Mouse (Mus musculus): ENCODE results near the gene Glce. TPM values are rescaled to one million over a fixed set of nuclear protein-coding genes. Genes with fewer than 3 reads are reported as not detected.

The Glce gene
- polyA plus RNA-seq, 1 experiment: 4.2 TPM

DNA sequence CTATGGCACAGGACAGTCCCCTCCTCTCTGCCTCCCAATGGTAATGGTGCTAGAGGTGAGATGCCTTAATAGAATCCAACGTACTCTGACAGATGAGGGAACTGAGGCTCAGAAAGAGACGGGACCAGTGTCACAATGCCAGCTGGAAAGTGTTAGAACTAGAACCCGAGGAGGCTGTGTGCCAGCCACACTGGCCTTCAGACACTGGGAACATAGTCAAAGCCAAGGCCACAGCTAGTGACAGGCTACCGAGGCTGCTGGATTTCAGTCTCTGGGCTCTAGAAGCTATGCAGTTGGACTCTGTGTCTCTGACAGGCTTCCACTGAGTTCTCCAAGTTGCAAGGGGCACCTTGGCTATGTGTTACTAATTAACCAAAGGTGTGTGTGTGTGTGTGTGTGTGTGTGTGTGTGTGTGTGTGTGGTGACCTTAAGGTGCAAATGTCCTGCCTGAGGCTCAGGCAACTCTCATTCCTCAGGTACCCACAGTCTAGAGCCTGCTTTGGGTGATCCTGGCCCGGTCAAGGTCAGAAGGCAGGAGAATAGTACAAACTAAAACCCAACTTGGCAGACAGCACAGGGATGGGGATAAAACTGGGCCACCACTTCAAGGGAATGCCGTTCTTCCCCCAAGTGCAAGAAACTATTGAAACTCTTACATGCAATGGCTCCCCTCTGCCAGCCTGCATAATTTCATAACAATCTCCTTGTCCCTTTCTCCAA lies 99.3 kb downstream of the Glce start:
- WGBS: 82% methylated on average over 6 of the region's 6 CpGs
- TF ChIP-seq CTCF (IDR thresholded peaks at IDR 0.05; ENCODE audit: control insufficient read depth, insufficient read depth, low read length) (no peak), POLR2A (IDR thresholded peaks at IDR 0.05; ENCODE audit: borderline replicate concordance, control insufficient read depth, low read depth, low read length) (no peak)
- Histone ChIP-seq H3K4me1 (ENCODE audit: control insufficient read depth, insufficient read depth, low read length) (no peaks in the 10 kb centered on the region), H3K4me3 (replicated peaks; ENCODE audit: control insufficient read depth, low read depth, low read length) (no peak overlapping the region), H3K27ac (ENCODE audit: control insufficient read depth, insufficient read depth, low read depth, low read length, poor library complexity) (no peak overlapping the region)

DNA sequence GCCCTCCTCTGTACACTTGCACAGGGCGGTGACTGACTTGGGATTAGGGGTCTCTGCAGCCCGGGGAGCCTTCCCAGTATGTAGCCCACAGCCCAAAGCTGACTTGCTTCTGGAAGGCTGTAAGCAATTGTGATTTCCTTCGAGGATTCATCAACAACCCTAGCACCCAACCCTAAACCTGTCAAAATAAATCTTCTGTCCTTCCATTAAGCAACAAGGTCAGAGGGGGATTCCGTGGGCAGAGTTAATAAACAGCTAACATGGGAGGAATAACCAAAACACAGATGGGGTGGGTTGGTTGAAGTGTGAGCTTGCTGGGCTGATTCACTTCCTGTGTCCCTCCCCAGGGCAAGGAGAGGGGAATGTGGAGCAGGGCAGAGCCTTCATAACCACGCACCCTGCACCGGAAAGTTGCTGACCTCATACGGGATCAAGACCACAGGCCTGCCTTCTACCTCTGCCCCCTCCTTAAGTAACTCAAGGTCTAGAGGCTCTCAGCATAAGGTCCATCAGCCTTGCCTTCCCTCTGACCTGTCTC lies 100.8 kb downstream of the Glce start:
- H3K27ac ChIP-seq (ENCODE audit: control insufficient read depth, insufficient read depth, low read depth, low read length, poor library complexity): no peak overlapping the region
- 30% methylated on average over 7 of the region's 7 CpGs for WGBS
- H3K4me1 ChIP-seq (ENCODE audit: control insufficient read depth, insufficient read depth, low read length): no peaks in the 10 kb centered on the region
- no peak overlapping the region for H3K4me3 ChIP-seq (replicated peaks; ENCODE audit: control insufficient read depth, low read depth, low read length)
- no peak for TF ChIP-seq CTCF (IDR thresholded peaks at IDR 0.05; ENCODE audit: control insufficient read depth, insufficient read depth, low read length)
- TF ChIP-seq POLR2A (IDR thresholded peaks at IDR 0.05; ENCODE audit: borderline replicate concordance, control insufficient read depth, low read depth, low read length): no peak

DNA sequence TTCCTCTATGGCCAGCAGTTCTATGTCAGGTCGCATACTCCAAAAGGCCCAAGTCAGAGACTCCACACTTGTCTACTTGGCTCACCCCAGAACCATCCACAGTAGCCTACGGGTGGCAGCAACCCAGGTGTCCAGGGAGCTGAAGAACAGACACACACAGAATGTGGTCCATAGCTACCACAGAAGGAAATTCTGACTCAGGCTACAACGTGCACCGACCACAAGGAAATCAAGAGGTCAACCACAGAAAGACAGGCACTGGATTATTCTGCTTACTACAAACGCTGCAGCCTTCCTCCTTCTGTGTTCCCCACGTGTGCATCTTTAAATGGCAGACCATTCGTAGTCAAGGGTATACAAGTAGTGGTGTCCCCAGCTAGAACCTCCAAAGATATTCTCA lies 102.2 kb downstream of the Glce start:
- TF ChIP-seq POLR2A (IDR thresholded peaks at IDR 0.05; ENCODE audit: borderline replicate concordance, control insufficient read depth, low read depth, low read length) (no peak), CTCF (IDR thresholded peaks at IDR 0.05; ENCODE audit: control insufficient read depth, insufficient read depth, low read length) (no peak)
- Histone ChIP-seq H3K27ac (ENCODE audit: control insufficient read depth, insufficient read depth, low read depth, low read length, poor library complexity) (no peak overlapping the region), H3K4me3 (replicated peaks; ENCODE audit: control insufficient read depth, low read depth, low read length) (no peak overlapping the region), H3K4me1 (ENCODE audit: control insufficient read depth, insufficient read depth, low read length) (no peaks in the 10 kb centered on the region)
- WGBS: 3% methylated on average over 7 of the region's 7 CpGs

DNA sequence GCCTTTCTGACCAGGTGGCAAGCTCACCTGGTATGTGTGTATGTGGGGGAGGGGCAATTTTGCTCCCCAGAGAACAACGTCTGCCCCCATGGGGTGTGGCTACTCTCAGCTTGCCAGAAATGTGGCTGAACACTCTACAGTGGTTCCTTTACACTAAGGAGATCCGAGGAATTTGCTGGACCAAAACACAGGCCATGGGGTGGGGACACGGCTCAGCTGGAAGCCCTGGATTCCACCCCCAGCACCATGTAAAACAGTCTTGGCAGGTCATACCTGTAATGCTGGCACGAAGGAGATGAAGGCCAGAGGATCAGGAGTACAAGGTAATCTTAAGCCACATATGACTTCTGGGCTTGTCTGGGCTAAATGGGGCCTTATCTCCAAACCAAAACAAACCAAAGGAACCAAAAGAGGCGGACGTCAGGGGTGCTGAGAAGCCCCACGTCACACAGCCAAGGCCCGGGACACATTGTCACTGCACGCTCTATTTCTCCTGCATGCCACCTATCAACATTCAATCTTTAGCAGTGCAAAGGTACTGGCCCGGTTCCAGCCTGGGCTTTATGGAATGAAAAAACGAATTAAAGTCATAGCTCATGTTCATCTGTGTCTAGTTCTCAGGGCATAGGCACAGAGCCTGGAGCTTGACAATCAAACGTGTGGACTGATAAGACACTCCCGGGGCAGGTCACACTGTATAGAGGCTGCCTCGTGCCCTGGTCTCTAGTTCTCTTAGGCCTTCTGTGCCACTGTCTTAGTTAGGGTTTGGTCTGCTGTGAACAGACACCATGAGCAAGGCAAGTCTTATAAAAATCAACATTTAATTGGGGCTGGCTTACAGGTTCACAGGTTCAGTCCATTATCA lies 104.0 kb downstream of the Glce start:
- H3K27ac ChIP-seq (ENCODE audit: control insufficient read depth, insufficient read depth, low read depth, low read length, poor library complexity): no peak overlapping the region

DNA sequence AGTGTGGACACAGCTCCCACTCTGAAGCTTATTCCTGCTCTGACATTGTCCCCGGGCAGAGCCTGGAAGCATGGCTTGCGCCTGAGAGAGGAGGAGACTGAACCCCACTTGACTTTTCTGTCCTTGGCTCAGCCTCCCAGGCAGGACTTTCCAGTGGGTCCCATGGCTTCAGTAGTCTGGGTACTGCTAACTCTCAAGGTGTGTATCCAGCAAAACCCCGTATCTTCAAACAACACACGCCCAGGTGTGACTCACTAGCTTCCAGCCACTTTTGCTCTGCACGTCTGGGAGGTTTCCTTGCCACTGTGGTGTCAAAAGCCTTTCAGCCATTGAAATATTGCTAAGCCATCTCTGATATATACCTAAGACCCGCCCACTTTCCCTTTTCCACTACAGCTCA lies 105.1 kb downstream of the Glce start:
- TF ChIP-seq CTCF (IDR thresholded peaks at IDR 0.05; ENCODE audit: control insufficient read depth, insufficient read depth, low read length) (no peak), POLR2A (IDR thresholded peaks at IDR 0.05; ENCODE audit: borderline replicate concordance, control insufficient read depth, low read depth, low read length) (no peak)
- H3K27ac ChIP-seq (ENCODE audit: control insufficient read depth, insufficient read depth, low read depth, low read length, poor library complexity): no peak overlapping the region
- H3K4me1 ChIP-seq (ENCODE audit: control insufficient read depth, insufficient read depth, low read length): peaks cover 3% of the 10 kb centered on the region; the same call in 1 of the 2 replicates
- 74% methylated on average over 6 of the region's 6 CpGs for WGBS
- H3K4me3 ChIP-seq (replicated peaks; ENCODE audit: control insufficient read depth, low read depth, low read length): no peak overlapping the region

More for the DNA sequence above, 104.0 kb downstream of the Glce start:
- Histone ChIP-seq H3K4me1 (ENCODE audit: control insufficient read depth, insufficient read depth, low read length) (peaks cover 2% of the 10 kb centered on the region; the same call in 1 of the 2 replicates), H3K4me3 (replicated peaks; ENCODE audit: control insufficient read depth, low read depth, low read length) (no peak overlapping the region)
- TF ChIP-seq CTCF (IDR thresholded peaks at IDR 0.05; ENCODE audit: control insufficient read depth, insufficient read depth, low read length) (no peak), POLR2A (IDR thresholded peaks at IDR 0.05; ENCODE audit: borderline replicate concordance, control insufficient read depth, low read depth, low read length) (no peak)
- WGBS: 57% methylated on average over 14 of the region's 14 CpGs

DNA sequence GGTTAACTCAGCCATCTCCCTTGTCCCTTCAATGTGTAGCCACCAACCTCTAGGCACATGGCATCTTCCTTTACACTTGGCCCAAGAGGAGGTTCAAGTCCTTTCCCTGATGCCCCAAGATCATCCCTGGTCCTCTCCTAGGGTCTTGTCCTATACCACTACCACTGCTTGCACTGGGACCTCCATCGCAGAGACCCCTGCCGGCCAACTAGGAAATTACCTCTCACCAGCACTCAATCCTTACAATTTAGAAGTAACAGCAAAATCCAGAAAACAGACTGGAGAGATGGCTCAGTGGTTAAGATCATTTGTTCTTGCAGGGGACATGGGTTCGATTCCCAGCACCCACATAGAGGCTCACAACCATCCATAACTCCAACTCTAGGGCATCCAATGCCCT lies 107.0 kb downstream of the Glce start:
- Histone ChIP-seq H3K4me3 (replicated peaks; ENCODE audit: control insufficient read depth, low read depth, low read length) (no peak overlapping the region), H3K4me1 (ENCODE audit: control insufficient read depth, insufficient read depth, low read length) (peaks cover 3% of the 10 kb centered on the region; the same call in 1 of the 2 replicates), H3K27ac (ENCODE audit: control insufficient read depth, insufficient read depth, low read depth, low read length, poor library complexity) (no peak overlapping the region)
- TF ChIP-seq CTCF (IDR thresholded peaks at IDR 0.05; ENCODE audit: control insufficient read depth, insufficient read depth, low read length) (peak; percentile 31; the same call in 1 of the 2 replicates), POLR2A (IDR thresholded peaks at IDR 0.05; ENCODE audit: borderline replicate concordance, control insufficient read depth, low read depth, low read length) (no peak)
- WGBS: 56% methylated on average over 3 of the region's 3 CpGs

DNA sequence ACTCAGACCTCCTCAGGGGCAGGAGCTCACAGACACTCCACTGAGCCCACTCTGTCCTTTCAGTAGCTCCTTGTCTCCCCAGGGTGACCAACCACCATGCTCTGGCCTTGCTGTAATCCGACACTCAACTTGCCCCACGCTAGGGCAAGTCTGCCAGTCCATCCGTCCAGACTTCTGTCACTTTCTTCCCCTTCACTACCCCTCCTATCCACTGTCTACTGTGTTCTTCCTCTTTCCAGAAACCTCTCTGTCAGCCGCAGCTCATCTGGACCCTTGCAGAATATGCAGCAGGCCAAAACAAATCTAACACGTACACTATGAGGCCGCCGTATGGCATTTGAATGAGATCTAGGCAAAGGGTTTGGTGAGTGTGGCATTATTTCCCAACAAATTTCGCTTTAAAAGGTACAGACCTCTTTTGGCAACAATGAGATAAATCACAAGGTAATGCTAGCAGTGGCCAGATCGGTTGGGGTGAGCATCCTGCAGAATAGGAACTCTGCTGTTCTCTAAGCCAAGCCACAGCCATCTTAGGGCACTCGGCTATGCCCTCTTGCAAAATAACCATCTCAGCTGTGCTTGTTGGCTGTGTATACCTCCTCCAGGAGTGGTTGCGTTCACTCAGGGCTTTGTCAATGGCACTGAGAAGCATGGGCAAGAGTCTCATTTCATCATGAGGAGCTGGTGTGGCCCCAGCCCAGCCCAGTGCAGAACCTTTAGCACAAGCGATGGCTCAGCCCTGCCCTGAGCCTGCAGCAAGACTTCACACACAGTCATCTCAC lies 108.9 kb downstream of the Glce start:
- TF ChIP-seq POLR2A (IDR thresholded peaks at IDR 0.05; ENCODE audit: borderline replicate concordance, control insufficient read depth, low read depth, low read length) (no peak), CTCF (IDR thresholded peaks at IDR 0.05; ENCODE audit: control insufficient read depth, insufficient read depth, low read length) (no peak)
- H3K4me1 ChIP-seq (ENCODE audit: control insufficient read depth, insufficient read depth, low read length): peaks cover 3% of the 10 kb centered on the region; the same call in 1 of the 2 replicates
- H3K4me3 ChIP-seq (replicated peaks; ENCODE audit: control insufficient read depth, low read depth, low read length): no peak overlapping the region
- H3K27ac ChIP-seq (ENCODE audit: control insufficient read depth, insufficient read depth, low read depth, low read length, poor library complexity): no peak overlapping the region
- WGBS: 23% methylated on average over 12 of the region's 12 CpGs
